Mouse (Mus musculus) mesoderm, embryonic 11.5 days (tissue): ENCODE measurements around the gene Gpr3.

Experiments
- DNase-seq: peaks from one replicate; pipeline ENCODE4 v3.0.0-alpha.2; 2012; ENCODE audit warnings: low read depth, low spot score

Gpr3 gene

GRCm38 (mm10) chr4:133198337-133199180, 13.8 kb downstream of the Gpr3 start:
- DNase-seq = peak; percentile 68

GRCm38 (mm10) chr4:133197801-133198286, 14.5 kb downstream of the Gpr3 start:
- no peak for DNase-seq

GRCm38 (mm10) chr4:133197355-133197754, 15.0 kb downstream of the Gpr3 start:
- DNase-seq = no peak

- DNase-seq = no peak
These were observed 15.5 kb downstream of the Gpr3 start for GRCm38 (mm10) chr4:133196852-133197251.

- no peak for DNase-seq
These were observed 16.2 kb downstream of the Gpr3 start for GRCm38 (mm10) chr4:133196136-133196535.

GRCm38 (mm10) chr4:133195014-133195413, 17.3 kb downstream of the Gpr3 start:
- no peak for DNase-seq

GRCm38 (mm10) chr4:133194482-133194881, 17.9 kb downstream of the Gpr3 start:
- DNase-seq = no peak

GRCm38 (mm10) chr4:133189396-133189795, 22.9 kb downstream of the Gpr3 start:
- no peak for DNase-seq

GRCm38 (mm10) chr4:133186856-133187255, 25.5 kb downstream of the Gpr3 start:
- no peak for DNase-seq

- DNase-seq = peak; percentile 54
These were observed 26.4 kb downstream of the Gpr3 start for GRCm38 (mm10) chr4:133185893-133186292.

GRCm38 (mm10) chr4:133184898-133185665, 27.3 kb downstream of the Gpr3 start:
- peak; percentile 59 for DNase-seq

- no peak for DNase-seq
These were observed 28.1 kb downstream of the Gpr3 start for GRCm38 (mm10) chr4:133184031-133184897.

- no peak for DNase-seq
These were observed 29.8 kb downstream of the Gpr3 start for GRCm38 (mm10) chr4:133182439-133183033.

GRCm38 (mm10) chr4:133179258-133179657, 33.1 kb downstream of the Gpr3 start:
- DNase-seq = no peak

- DNase-seq = no peak
These were observed 34.0 kb downstream of the Gpr3 start for GRCm38 (mm10) chr4:133178305-133178704.

- DNase-seq = no peak
These were observed 35.5 kb downstream of the Gpr3 start for GRCm38 (mm10) chr4:133176761-133177403.

- DNase-seq = peak; percentile 55
These were observed 36.2 kb downstream of the Gpr3 start for GRCm38 (mm10) chr4:133175998-133176760.

GRCm38 (mm10) chr4:133175274-133175673, 37.1 kb downstream of the Gpr3 start:
- no peak for DNase-seq

GRCm38 (mm10) chr4:133174361-133174760, 38.0 kb downstream of the Gpr3 start:
- no peak for DNase-seq

- no peak for DNase-seq
These were observed 39.9 kb downstream of the Gpr3 start for GRCm38 (mm10) chr4:133172451-133172850.
